Mouse (Mus musculus) heart, embryonic 14.5 days (tissue): ENCODE results near the gene Sugt1. TPM values are rescaled to one million over a fixed set of nuclear protein-coding genes. Genes with fewer than 3 reads are reported as not detected.

Experiments
- ATAC-seq: fragments of 200-750 bp; cut with Nextera tagmentation; 2 replicates; pipeline ENCODE4 v1.8.0; 2017; ENCODE audit warnings: low read depth, moderate TSS enrichment; ENCODE audit not compliant: insufficient number of reproducible peaks, insufficient read depth, low FRiP score
- H3K27ac ChIP-seq, 2 experiments: fragments of 200-500 bp in 1 of 2; fragments of 300-500 bp in 1 of 2; sonication (generic) in 1 of 2; replicated peaks in 1 of 2; 2 replicates each; pipeline ENCODE4 v1.5.1; 2012 to 2014; ENCODE audit warnings: low read depth in 2 of 2, low read length in 2 of 2, control low read depth in 1 of 2, mild to moderate bottlenecking in 1 of 2, mixed read lengths in 1 of 2; ENCODE audit not compliant: control insufficient read depth in 1 of 2, insufficient read depth in 1 of 2
- H3K27me3 ChIP-seq: fragments of 300-500 bp; sonication (generic); 2 replicates; pipeline ENCODE4 v1.6.1; 2014; ENCODE audit warnings: mild to moderate bottlenecking, low read length, control low read depth; ENCODE audit not compliant: control insufficient read depth, insufficient read depth
- H3K36me3 ChIP-seq: fragments of 300-500 bp; sonication (generic); 2 replicates; pipeline ENCODE4 v1.6.1; 2014; ENCODE audit warnings: mild to moderate bottlenecking, control low read depth, low read length, mixed read lengths; ENCODE audit not compliant: control insufficient read depth, insufficient read depth
- H3K4me1 ChIP-seq, 2 experiments: fragments of 200-500 bp in 1 of 2; fragments of 300-500 bp in 1 of 2; sonication (generic) in 1 of 2; 2 replicates each; pipeline ENCODE4 v1.6.1; 2012 to 2014; ENCODE audit warnings: low read length in 2 of 2, control low read depth in 1 of 2, mixed read lengths in 1 of 2; ENCODE audit not compliant: control insufficient read depth in 2 of 2, insufficient read depth in 2 of 2
- H3K4me2 ChIP-seq: fragments of 300-500 bp; sonication (generic); 2 replicates; pipeline ENCODE4 v1.6.1; 2014; ENCODE audit warnings: mild to moderate bottlenecking, low read length
- H3K4me3 ChIP-seq, 2 experiments: fragments of 200-500 bp in 1 of 2; fragments of 300-500 bp in 1 of 2; sonication (generic) in 1 of 2; 2 replicates each; pipeline ENCODE4 v1.5.1; 2012 to 2014; ENCODE audit warnings: low read length in 2 of 2, mild to moderate bottlenecking in 2 of 2, control low read depth in 1 of 2, low read depth in 1 of 2, moderate library complexity in 1 of 2; ENCODE audit not compliant: control insufficient read depth in 1 of 2, insufficient read depth in 1 of 2
- H3K9ac ChIP-seq: fragments of 300-500 bp; sonication (generic); 2 replicates; pipeline ENCODE4 v1.6.1; 2014; ENCODE audit warnings: mild to moderate bottlenecking, low read length
- H3K9me3 ChIP-seq: fragments of 300-500 bp; sonication (generic); 2 replicates; pipeline ENCODE4 v1.6.1; 2016; ENCODE audit warnings: low read length, control low read depth; ENCODE audit not compliant: control insufficient read depth
- WGBS: fragments of 180-500 bp; shearing (Covaris S2); extraction: QIAGEN DNeasy Blood & Tissue Kit; methylation state at CpG from one replicate; pipeline ENCODE4 v1.1.7; 2014; 5-methylcytosine and 5-hydroxymethylcytosine counted together
- polyA plus RNA-seq: library from polyadenylated mRNA; unstranded; fragments of >200 nt; fragmentation: Nextera tagmentation; extraction: Ambion mirVana; gene quantifications from 2 replicates; pipeline ENCODE4 v1.2.1, GENCODE M21; 2014

The Sugt1 gene
- polyA plus RNA-seq, 1 experiment from 2014 or later = 122 TPM

- H3K4me1 ChIP-seq = peaks cover 7 to 9% of the 10 kb centered on the region in 2 experiments
- no peaks in the 10 kb centered on the region for H3K36me3 ChIP-seq
- H3K4me2 ChIP-seq = peak overlapping the region; percentile 71; the same call in 1 of the 2 replicates
- WGBS = 40% methylated on average over 5 of the region's 5 CpGs
- no peak overlapping the region for H3K4me3 ChIP-seq
- no peak for ATAC-seq
- H3K27ac ChIP-seq = no peak overlapping the region
- H3K9me3 ChIP-seq = no peaks in the 10 kb centered on the region
- H3K9ac ChIP-seq = peak overlapping the region; percentile 42; the same call in 1 of the 2 replicates
- H3K27me3 ChIP-seq = peaks cover 19% of the 10 kb centered on the region; the same call in 1 of the 2 replicates
Measured at GRCm38 (mm10) chr14:79660467-79660866, 73.0 kb downstream of the Sugt1 start.

GRCm38 (mm10) chr14:79661005-79661917, 73.8 kb downstream of the Sugt1 start:
- peak; percentile 69; the same call in 1 of the 2 replicates for ATAC-seq
- H3K9me3 ChIP-seq = no peaks in the 10 kb centered on the region
- H3K27me3 ChIP-seq = peaks cover 19% of the 10 kb centered on the region; the same call in 1 of the 2 replicates
- H3K4me3 ChIP-seq = peak overlapping the region; percentile 25 to 46
- WGBS = 17% methylated on average over 33 of the region's 33 CpGs
- peak overlapping the region; percentile 42; the same call in 1 of the 2 replicates for H3K9ac ChIP-seq
- no peak overlapping the region for H3K27ac ChIP-seq
- H3K4me1 ChIP-seq = peaks cover 7 to 9% of the 10 kb centered on the region in 2 experiments
- H3K36me3 ChIP-seq = no peaks in the 10 kb centered on the region
- H3K4me2 ChIP-seq = peak overlapping the region; percentile 71

- 51% methylated on average over 4 of the region's 4 CpGs for WGBS
- Histone ChIP-seq H3K4me3 (peak within 1 kb of the TSS; percentile 25 to 46), H3K9ac (peak within 1 kb of the TSS; percentile 42; the same call in 1 of the 2 replicates), H3K4me2 (peak within 1 kb of the TSS; percentile 71), H3K36me3 (no peaks in the 10 kb centered on the region), H3K27ac (no peak within 1 kb of the TSS), H3K4me1 (peaks cover 7 to 9% of the 10 kb centered on the region in 2 experiments), H3K27me3 (peaks cover 19% of the 10 kb centered on the region; the same call in 1 of the 2 replicates), H3K9me3 (no peaks in the 10 kb centered on the region)
- ATAC-seq = no peak
Measured at GRCm38 (mm10) chr14:79662001-79662400, 74.5 kb downstream of the Sugt1 start, which contains the start of gene Cnmd. Cnmd (minus strand) TSS chr14:79662170.

- no peak overlapping the region for H3K4me3 ChIP-seq
- H3K27ac ChIP-seq = no peak overlapping the region
- no peak for ATAC-seq
- H3K9ac ChIP-seq = no peak overlapping the region
- WGBS = 85% methylated on average over 3 of the region's 3 CpGs
- H3K9me3 ChIP-seq = no peaks in the 10 kb centered on the region
- peaks cover 0 to 7% of the 10 kb centered on the region in 2 experiments; a peak in 2 of 4 replicates for H3K4me1 ChIP-seq
- no peak overlapping the region for H3K4me2 ChIP-seq
- H3K27me3 ChIP-seq = no peaks in the 10 kb centered on the region
- H3K36me3 ChIP-seq = no peaks in the 10 kb centered on the region
Measured at GRCm38 (mm10) chr14:79671008-79671407, 83.5 kb downstream of the Sugt1 start.

- H3K4me1 ChIP-seq = peaks cover 2 to 7% of the 10 kb centered on the region in 2 experiments; a peak in 3 of 4 replicates
- H3K36me3 ChIP-seq = no peaks in the 10 kb centered on the region
- H3K4me3 ChIP-seq = no peak overlapping the region
- H3K4me2 ChIP-seq = no peak overlapping the region
- no peak overlapping the region for H3K9ac ChIP-seq
- ATAC-seq = no peak
- no peaks in the 10 kb centered on the region for H3K9me3 ChIP-seq
- H3K27ac ChIP-seq = no peak overlapping the region
- WGBS = 78% methylated on average over 5 of the region's 5 CpGs
- no peaks in the 10 kb centered on the region for H3K27me3 ChIP-seq
Measured at GRCm38 (mm10) chr14:79672567-79672966, 85.1 kb downstream of the Sugt1 start.

GRCm38 (mm10) chr14:79673083-79674013, 85.9 kb downstream of the Sugt1 start:
- Histone ChIP-seq H3K4me2 (no peak overlapping the region), H3K9ac (no peak overlapping the region), H3K9me3 (no peaks in the 10 kb centered on the region), H3K27me3 (no peaks in the 10 kb centered on the region), H3K4me1 (peaks cover 2 to 7% of the 10 kb centered on the region in 2 experiments; a peak in 3 of 4 replicates), H3K27ac (no peak overlapping the region), H3K4me3 (no peak overlapping the region), H3K36me3 (no peaks in the 10 kb centered on the region)
- 69% methylated on average over 17 of the region's 17 CpGs for WGBS
- ATAC-seq = no peak
